Comparison of ENCODE assay signal across 8 mouse cellular contexts in the genomic region with DNA sequence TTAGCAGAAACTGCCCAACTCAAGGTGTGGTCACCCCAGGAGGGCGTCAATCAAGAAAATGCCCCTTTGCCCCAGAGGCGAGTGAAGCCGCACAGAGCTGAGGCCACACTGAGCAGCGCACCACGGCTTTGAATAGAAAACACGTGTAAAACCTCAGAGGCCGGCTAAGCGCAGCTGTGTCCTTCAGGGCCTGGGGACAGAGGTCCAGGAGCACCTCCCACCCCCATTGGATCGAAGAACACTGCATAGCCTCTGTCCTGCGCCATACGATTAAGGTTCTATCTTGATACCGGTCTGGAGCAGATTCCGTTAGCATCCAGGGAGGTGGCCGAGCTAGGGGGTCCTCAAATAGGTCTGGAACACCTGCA. TPM values are rescaled to one million over a fixed set of nuclear protein-coding genes. Genes with fewer than 3 reads are reported as not detected.
A peak's percentile ranks its signal among the peaks of the same experiment; 100 is the strongest.
DNase-seq lines count a peak whose midpoint lies in the region; ATAC-seq and TF ChIP-seq lines count a peak whose summit lies in the region.

No protein-coding gene starts in this region.

- under 1% methylated on average over 14 of the region's 14 CpGs for WGBS in hindbrain, embryonic 10.5 days
- WGBS in limb, embryonic 15.5 days: under 1% methylated on average over 14 of the region's 14 CpGs

- no peak for DNase-seq in layer of hippocampus, adult 2 months (ENCODE audit: low spot score in 2 of 2)
- DNase-seq in layer of hippocampus, postnatal 36 days: no peak
- peak; percentile 44 for DNase-seq in hindbrain, embryonic 10.5 days (ENCODE audit: low spot score)
- DNase-seq in natural killer cell, adult 2 months (ENCODE audit: low spot score in 2 of 2): peak; percentile 26 to 33
- no peak for DNase-seq in spleen, adult 12 weeks (ENCODE audit: low spot score)

- H3K9me3 ChIP-seq in hindbrain, embryonic 10.5 days: no peaks in the 10 kb centered on the region
- H3K9me3 ChIP-seq in limb, embryonic 15.5 days: no peaks in the 10 kb centered on the region

- H3K36me3 ChIP-seq in hindbrain, embryonic 10.5 days: no peaks in the 10 kb centered on the region
- H3K36me3 ChIP-seq in limb, embryonic 15.5 days: no peaks in the 10 kb centered on the region

- H3K27me3 ChIP-seq in hindbrain, embryonic 10.5 days (ENCODE audit: insufficient read depth, poor library complexity, severe bottlenecking): peaks cover 87% of the 10 kb centered on the region
- H3K27me3 ChIP-seq in limb, embryonic 15.5 days: peaks cover 82% of the 10 kb centered on the region

- no peak overlapping the region for H3K27ac ChIP-seq in layer of hippocampus, adult 2 months
- no peak overlapping the region for H3K27ac ChIP-seq in bone marrow macrophage, adult 2 months (ENCODE audit: insufficient read depth, low read depth, low read length)
- no peak overlapping the region for H3K27ac ChIP-seq in hindbrain, embryonic 10.5 days
- H3K27ac ChIP-seq in limb, embryonic 15.5 days: no peak overlapping the region

- peak overlapping the region; percentile 81 for H3K4me2 ChIP-seq in limb, embryonic 15.5 days

- TF ChIP-seq CTCF in layer of hippocampus, adult 2 months (conservative IDR thresholded peaks at IDR 0.05): no peak
- TF ChIP-seq CTCF in bone marrow macrophage, adult 2 months (IDR thresholded peaks at IDR 0.05; ENCODE audit: low read depth, low read length): no peak

- no peak overlapping the region for H3K9ac ChIP-seq in limb, embryonic 15.5 days

- H3K4me3 ChIP-seq in layer of hippocampus, adult 2 months: peak overlapping the region; percentile 49
- peak overlapping the region; percentile 79 for H3K4me3 ChIP-seq in bone marrow macrophage, adult 2 months (ENCODE audit: insufficient read depth, low read length)
- peak overlapping the region; percentile 52 for H3K4me3 ChIP-seq in hindbrain, embryonic 10.5 days
- peak overlapping the region; percentile 51 for H3K4me3 ChIP-seq in limb, embryonic 15.5 days

- H3K4me1 ChIP-seq in bone marrow macrophage, adult 2 months (ENCODE audit: control insufficient read depth, insufficient read depth, low read length): peaks cover 12% of the 10 kb centered on the region
- peaks cover 18% of the 10 kb centered on the region for H3K4me1 ChIP-seq in hindbrain, embryonic 10.5 days (replicated peaks)
- peaks cover 18% of the 10 kb centered on the region for H3K4me1 ChIP-seq in limb, embryonic 15.5 days

- TF ChIP-seq POLR2A in bone marrow macrophage, adult 2 months (IDR thresholded peaks at IDR 0.05; ENCODE audit: borderline replicate concordance, low read depth, low read length): no peak

- no peak for ATAC-seq in limb, embryonic 15.5 days (ENCODE audit: insufficient number of reproducible peaks, low FRiP score, low TSS enrichment, low read depth)
- ATAC-seq in granulocyte monocyte progenitor cell, adult 5-6 weeks (replicated peaks; ENCODE audit: poor library complexity, severe bottlenecking): no peak

RNA-seq across cellular contexts. Expression of gene Hhex, which starts 0.7 kb away (rescaled TPM):
- 1 to 10 TPM; 1.7 to 2.4 TPM for total RNA-seq in layer of hippocampus, adult 2 months (2021)
- 1 to 10 TPM; 1.1 to 1.2 TPM for total RNA-seq in layer of hippocampus, postnatal 36 days (2021)
- 62.3 and 71.5 TPM in 2 replicates for polyA plus RNA-seq in bone marrow macrophage, adult 2 months (2012; ENCODE audit: insufficient read depth, insufficient read length, missing spikeins)
- 6.6 and 7.7 TPM in 2 replicates for polyA plus RNA-seq in hindbrain, embryonic 10.5 days (2016; fragmentation: Nextera tagmentation; extraction: Ambion mirVana)
- 11.2 and 12.7 TPM in 2 replicates for polyA plus RNA-seq in limb, embryonic 15.5 days (2015; fragmentation: Nextera tagmentation; extraction: Ambion mirVana)
- total RNA-seq in granulocyte monocyte progenitor cell, adult 5-6 weeks (2014; fragmentation: Nextera tagmentation): 73.9 and 90.8 TPM in 2 replicates
- total RNA-seq in granulocyte monocyte progenitor cell, adult 5-6 weeks (2017): 18.9 and 22.1 TPM in 2 replicates

RNA-seq across cellular contexts. Expression of gene Kif11, which starts 57.7 kb away (rescaled TPM):
- total RNA-seq in layer of hippocampus, adult 2 months (2021): 1 to 10 TPM; 1.1 to 1.3 TPM
- total RNA-seq in layer of hippocampus, postnatal 36 days (2021): 1 to 10 TPM; 1.3 to 1.4 TPM
- polyA plus RNA-seq in bone marrow macrophage, adult 2 months (2012; ENCODE audit: insufficient read depth, insufficient read length, missing spikeins): 34.8 and 34.9 TPM in 2 replicates
- 60.1 and 80.2 TPM in 2 replicates for polyA plus RNA-seq in hindbrain, embryonic 10.5 days (2016; fragmentation: Nextera tagmentation; extraction: Ambion mirVana)
- 45.4 and 48.4 TPM in 2 replicates for polyA plus RNA-seq in limb, embryonic 15.5 days (2015; fragmentation: Nextera tagmentation; extraction: Ambion mirVana)
- total RNA-seq in granulocyte monocyte progenitor cell, adult 5-6 weeks (2014; fragmentation: Nextera tagmentation): 35.6 and 53.8 TPM in 2 replicates
- total RNA-seq in granulocyte monocyte progenitor cell, adult 5-6 weeks (2017): 155 and 184 TPM in 2 replicates

Comparison
In these comparisons a context has a peak if more than half of its experiments do, and no peak if none do; other contexts are left out.
1. DNase-seq: peak in hindbrain, embryonic 10.5 days (single experiment) and natural killer cell, adult 2 months (2 of 2); none in layer of hippocampus, adult 2 months (0 of 2), layer of hippocampus, postnatal 36 days (0 of 2) and spleen, adult 12 weeks (single experiment).
2. RNA of gene Hhex, which starts 0.7 kb away (total RNA-seq): 18.9 to 90.8 TPM in granulocyte monocyte progenitor cell, adult 5-6 weeks; 1.7 to 2.4 TPM in layer of hippocampus, adult 2 months and 1.1 to 1.2 TPM in layer of hippocampus, postnatal 36 days; every median in the first group is over 4 times any median in the second.
3. RNA of gene Kif11, which starts 57.7 kb away (total RNA-seq): 35.6 to 184 TPM in granulocyte monocyte progenitor cell, adult 5-6 weeks; 1.3 to 1.4 TPM in layer of hippocampus, postnatal 36 days and 1.1 to 1.3 TPM in layer of hippocampus, adult 2 months; every median in the first group is over 10 times any median in the second.
4. Peak in every context shown above with its lines, with median percentiles within 50 percentile points of each other: H3K4me3 ChIP-seq.